Mouse (Mus musculus): ENCODE measurements around the gene Chrna1.

- TF ChIP-seq CTCF (IDR thresholded peaks at IDR 0.05; ENCODE audit: low read depth, low read length) (peak; percentile 56), POLR2A (IDR thresholded peaks at IDR 0.05; ENCODE audit: borderline replicate concordance, low read depth, low read length) (no peak)
Measured at GRCm38 (mm10) chr2:73566989-73567605, 13.0 kb downstream of the Chrna1 start.
